Mouse (Mus musculus): ENCODE results near the gene Vmn2r118.

The Vmn2r118 gene

DNA sequence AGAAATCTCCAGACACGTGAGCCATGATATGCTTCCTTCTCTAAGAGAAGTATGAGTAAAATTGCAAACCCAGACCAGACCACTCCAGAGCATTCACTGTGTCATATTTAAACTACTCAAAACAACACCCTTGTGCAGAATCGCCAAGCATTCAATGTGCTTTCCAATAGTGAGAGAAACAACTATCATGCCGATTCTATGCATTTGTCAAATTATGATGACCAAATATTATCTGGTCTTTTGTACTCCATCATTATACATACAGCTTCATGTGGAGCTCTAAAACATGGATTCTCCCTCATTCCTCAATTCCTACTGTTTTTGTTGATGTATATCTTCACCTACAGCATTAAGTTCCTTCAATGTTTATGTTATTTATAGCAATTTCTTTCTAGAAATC, at the start of gene Vmn2r118:
Gene Vmn2r118, minus strand, starts transcription at position 101 of the 400 bp plus-strand sequence.
- DNase-seq (ENCODE audit: extremely low spot score, low read depth, low spot score), result no peak

DNA sequence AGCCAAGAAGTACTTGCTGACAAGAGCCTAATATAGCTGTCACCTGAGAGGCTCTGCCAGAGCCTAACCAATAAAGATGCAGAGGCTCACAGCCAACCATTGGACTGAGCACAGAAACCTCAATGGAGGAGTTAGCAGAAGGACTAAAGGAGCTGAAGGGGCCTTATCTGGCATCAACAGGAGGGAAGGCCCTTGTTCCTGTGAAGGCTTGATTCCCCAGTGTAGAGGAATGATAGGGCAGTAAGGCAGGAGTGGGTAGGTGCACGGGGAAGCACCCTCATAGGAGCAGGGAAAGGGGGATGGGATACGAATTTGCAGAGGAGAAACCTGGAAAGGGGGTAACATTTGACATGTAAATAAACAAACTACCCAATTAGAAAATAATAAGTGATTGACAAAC, 36.1 kb upstream of the Vmn2r118 start:
- DNase-seq (ENCODE audit: extremely low spot score, low read depth, low spot score), result no peak

DNA sequence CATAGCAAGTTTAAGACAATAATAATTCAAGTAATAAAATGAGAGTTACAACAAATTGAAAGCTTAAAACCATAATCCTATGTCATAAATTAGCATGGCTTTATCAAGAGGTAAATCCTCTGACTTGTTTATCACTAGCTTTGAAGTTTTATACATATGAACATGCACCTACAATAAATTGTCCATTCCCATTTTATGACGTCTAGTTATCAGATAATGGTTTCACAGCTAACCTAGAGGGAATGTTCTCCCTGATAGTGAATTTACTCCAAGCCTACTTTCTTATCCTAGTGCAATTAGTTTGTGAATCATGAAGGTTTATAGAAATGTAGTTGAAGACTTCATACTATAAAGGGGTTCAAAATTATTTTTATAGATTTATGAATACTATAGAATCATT, 34.2 kb downstream of the Vmn2r118 start:
- no peak for DNase-seq (ENCODE audit: extremely low spot score, low read depth, low spot score)

DNA sequence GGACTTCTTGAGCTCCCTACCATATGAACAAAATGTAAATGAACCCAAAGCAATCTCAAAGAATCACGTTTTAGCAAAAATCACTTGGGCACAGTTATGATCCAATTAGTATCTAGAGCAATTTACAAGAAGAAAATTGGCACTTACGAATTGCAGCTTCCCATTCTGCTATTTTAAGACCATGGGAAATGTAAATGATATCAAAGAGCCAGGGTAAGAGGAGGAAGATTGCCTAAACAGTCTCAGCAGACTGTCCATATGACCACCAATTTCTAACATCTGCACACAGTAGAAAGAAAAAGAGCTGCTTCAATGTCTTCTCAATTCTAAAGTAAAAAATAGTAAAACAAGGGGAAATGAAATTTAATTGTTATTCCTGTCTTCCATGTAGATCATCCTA, 63.2 kb downstream of the Vmn2r118 start:
- no peak for DNase-seq (ENCODE audit: extremely low spot score, low read depth, low spot score)

DNA sequence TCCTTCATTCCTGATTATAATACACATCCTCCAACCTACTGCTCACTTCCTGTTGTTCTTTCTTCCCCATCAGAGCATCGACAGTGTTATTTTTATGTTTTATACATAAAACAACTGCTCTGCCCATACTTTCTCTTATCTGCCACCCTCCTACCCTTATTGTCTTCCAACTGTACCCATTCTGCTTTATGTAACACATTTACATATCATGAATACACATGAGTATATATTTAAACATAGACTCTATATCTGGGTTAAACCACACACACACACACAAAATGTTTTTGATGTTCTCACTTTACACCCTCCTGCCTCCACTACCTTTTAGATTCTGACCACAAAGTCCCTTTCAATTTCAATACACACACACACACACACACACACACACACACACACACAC, 76.5 kb downstream of the Vmn2r118 start:
- DNase-seq (ENCODE audit: extremely low spot score, low read depth, low spot score), result no peak

All from hindlimb bud, embryonic 11.5 days (tissue).